Mouse (Mus musculus) c-Kit-negative CD71-positive TER-119-positive erythroid progenitor cells, embryonic 14.5 days (primary cell): Measurements from ENCODE around the gene Atf6b.

Experiments used
- DNase-seq: peaks from one replicate; pipeline ENCODE4 v3.0.0-alpha.2; 2013; ENCODE audit warnings: low read depth, low spot score

Gene Atf6b

GRCm38 (mm10) chr17:34648141-34648890 lies 1.4 kb downstream of the Atf6b start:
- no peak for DNase-seq

DNA sequence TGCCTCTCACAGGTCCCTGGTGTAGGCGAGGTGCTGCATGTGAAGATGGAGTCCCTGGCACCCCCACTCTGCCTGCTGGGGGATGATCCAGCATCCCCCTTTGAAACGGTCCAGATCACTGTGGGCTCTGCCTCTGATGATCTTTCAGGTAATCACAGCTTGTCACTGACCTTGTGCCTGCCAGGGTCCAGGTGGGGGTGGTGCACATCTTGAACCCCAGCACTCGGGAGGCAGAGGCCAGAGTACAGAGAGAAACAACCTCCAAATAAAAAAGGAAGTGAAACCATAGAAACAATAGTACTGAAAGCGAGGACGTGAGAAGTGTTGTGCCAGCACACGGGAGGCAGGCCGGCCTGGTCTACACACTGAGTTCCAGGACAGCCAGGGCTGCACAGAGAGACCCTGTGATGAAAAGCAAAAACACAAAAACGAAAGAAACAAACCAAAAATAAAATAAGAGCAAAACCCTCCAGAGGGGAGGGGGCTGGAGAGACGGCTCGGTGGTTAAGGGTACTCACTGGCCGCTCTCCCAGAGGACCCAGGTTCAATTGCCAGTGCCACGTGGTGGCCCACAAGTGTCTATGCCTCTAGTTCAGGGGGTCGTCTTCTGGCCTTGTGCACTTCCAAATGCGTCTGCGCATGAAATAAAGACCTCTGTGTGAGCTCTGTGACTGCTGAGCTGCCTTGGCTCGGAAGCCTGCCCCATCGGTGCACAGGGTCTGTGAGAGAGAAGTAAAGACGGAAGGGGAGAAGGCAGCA lies 2.3 kb downstream of the Atf6b start:
- no peak for DNase-seq

DNA sequence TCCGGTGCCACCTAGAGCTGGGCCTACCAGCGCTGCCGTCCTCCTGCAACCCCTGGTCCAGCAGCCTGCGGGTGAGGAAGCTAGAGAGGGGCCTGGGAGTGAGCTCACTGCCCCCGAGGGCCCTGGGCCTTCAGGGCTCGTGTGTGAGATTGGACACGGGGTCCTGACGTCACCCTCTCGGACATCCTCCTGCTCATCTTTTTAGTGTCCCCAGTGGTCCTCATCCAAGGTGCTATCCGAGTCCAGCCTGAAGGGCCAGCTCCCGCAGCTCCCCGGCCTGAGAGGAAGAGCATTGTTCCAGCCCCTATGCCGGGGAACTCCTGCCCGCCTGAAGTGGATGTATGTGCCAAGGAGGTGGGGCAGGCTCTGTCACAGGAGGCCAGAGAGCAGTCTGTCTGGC lies 3.8 kb downstream of the Atf6b start:
- no peak for DNase-seq

GRCm38 (mm10) chr17:34651507-34652221 lies 4.7 kb downstream of the Atf6b start:
- DNase-seq, result no peak

GRCm38 (mm10) chr17:34652546-34652945 lies 5.6 kb downstream of the Atf6b start:
- DNase-seq, result no peak

DNA sequence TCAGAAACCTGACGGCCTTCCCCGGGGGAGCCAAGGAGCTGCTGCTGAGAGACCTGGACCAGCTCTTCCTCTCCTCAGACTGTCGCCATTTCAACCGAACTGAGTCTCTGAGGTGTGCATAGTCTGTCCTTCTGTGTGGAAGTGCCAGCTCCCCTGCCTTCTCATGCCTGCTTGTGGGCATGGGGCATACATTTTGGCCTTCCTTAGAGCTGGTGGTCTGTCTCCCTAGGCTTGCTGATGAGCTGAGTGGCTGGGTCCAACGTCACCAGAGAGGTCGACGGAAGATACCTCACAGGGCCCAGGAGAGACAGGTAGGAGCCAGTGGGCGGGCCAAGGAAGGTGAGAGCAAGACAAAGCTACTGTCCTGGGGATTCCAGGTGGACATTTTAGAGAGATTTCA lies 6.0 kb downstream of the Atf6b start:
- DNase-seq, result no peak

DNA sequence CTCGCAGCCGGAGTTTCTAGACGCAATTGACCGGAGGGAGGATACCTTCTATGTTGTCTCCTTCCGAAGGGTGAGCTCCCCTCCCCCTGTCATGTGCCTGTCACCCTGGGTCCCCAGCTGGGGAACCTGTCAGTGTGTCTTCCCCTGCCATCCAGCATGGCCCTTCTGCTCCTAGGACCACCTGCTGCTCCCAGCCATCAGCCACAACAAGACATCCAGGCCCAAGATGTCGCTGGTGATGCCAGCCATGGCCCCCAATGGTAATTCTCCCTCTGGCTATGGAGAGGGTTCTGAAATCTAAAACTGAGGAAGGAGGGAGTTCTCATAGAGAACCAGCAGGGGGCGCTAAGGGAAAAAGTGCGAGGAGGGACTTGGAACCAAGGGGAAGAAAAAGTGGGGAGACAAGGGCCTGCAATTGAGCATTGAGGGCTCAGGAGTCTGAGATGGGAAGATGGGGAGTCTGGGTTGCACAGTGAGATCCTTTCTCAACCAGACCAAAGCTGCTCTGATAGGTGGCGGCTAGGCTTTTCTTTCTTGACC lies 6.9 kb downstream of the Atf6b start:
- peak; percentile 47 for DNase-seq

GRCm38 (mm10) chr17:34654392-34654791 lies 7.4 kb downstream of the Atf6b start:
- DNase-seq, result no peak

DNA sequence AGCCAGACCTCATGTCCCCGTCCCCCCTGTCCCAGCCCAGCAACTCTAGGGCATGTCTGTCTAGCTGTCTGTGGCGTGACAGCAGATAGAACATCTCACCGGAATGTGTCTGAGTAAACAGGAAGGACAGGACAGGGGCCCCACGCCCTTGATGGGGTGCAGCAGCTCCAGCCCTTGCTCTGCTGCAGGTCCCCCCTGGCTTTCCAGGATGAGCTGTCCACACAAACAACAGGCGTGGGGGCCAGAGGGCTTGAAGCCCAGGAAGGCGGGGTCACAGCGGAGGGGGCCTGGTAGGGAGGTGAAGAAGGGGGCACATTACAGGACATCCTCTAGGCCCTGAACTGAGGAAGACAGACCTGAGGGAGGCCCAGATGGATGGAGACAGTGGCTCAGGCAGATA lies 8.2 kb downstream of the Atf6b start:
- no peak for DNase-seq

- no peak for DNase-seq
Measured at GRCm38 (mm10) chr17:34655581-34655991, 8.6 kb downstream of the Atf6b start.

GRCm38 (mm10) chr17:34656666-34657065 lies 9.7 kb downstream of the Atf6b start:
- no peak for DNase-seq

- no peak for DNase-seq
Measured at GRCm38 (mm10) chr17:34657271-34657670, 10.3 kb downstream of the Atf6b start.

GRCm38 (mm10) chr17:34658145-34658544 lies 11.2 kb downstream of the Atf6b start:
- DNase-seq, result no peak

- DNase-seq, result no peak
Measured at GRCm38 (mm10) chr17:34658591-34658990, 11.6 kb downstream of the Atf6b start.

- DNase-seq, result no peak
Measured at GRCm38 (mm10) chr17:34659181-34659896, 12.4 kb downstream of the Atf6b start.

- no peak for DNase-seq
Measured at GRCm38 (mm10) chr17:34659897-34660214, 12.9 kb downstream of the Atf6b start.

DNA sequence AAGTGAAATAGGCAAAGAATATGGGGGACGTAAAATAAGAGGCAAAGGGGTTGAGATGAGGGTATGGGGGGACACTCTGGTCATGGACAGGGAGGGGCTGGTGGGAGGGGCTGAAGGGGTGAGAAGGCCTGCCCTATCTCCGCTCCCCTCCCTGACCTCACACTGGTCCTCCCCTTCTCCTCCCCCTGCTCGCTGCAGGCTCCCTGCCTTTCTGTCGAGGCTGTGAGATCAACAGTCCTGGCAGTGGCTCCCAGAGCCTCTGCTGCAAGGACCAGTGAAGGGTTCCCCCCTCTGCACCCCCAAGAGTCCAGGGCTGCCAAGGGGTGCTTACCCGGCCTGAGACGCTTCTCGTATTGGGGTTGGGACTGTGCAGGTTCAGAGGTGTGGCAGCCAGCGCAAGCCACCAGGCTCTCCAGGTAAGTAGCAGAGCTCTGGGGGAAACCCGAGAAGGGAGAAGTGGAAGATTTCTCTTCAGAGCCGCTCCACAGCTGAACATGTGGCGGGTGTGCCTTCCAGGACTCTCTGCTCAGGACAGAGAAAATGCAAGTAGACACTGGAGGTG lies 13.4 kb downstream of the Atf6b start:
- DNase-seq, result no peak

GRCm38 (mm10) chr17:34661121-34661591 lies 14.2 kb downstream of the Atf6b start:
- DNase-seq, result no peak

GRCm38 (mm10) chr17:34662468-34662867 lies 15.5 kb downstream of the Atf6b start:
- DNase-seq, result no peak

- DNase-seq, result no peak
Measured at GRCm38 (mm10) chr17:34662978-34663377, 16.0 kb downstream of the Atf6b start.

GRCm38 (mm10) chr17:34663558-34663957 lies 16.6 kb downstream of the Atf6b start:
- DNase-seq, result no peak
